Comparison of ENCODE assay signal across 15 mouse cellular contexts in the genomic region with DNA sequence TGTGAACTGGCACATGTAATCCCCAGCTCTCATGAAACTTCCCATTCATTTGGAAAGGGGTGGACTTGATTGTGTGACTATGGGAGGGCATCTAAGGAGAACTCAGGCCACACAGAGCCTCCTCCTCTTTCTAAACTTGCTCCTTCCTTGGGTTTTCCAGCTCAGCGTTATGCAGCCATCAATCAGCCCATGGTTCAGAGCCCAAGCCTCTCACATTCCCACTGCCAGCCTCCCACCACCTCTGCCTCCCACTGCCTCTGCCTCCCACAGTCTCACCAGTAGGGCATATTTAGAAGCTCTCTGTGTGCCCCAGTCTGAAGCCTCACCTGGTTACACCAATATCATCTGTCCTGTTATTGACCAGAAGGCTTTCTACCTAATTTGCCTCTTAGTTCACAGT.
"Had no signal": no experiment of that assay in that cellular context is flagged by ENCODE, and none has a peak within 500 bp of the region (broad histone marks: within the 10 kb centered on the region; RNA-seq: fewer than 3 reads in every experiment).

No protein-coding gene starts in this region.

- H3K4me2 ChIP-seq: neural tube, embryonic 15.5 days; stomach, embryonic 15.5 days had no signal

- H3K4me1 ChIP-seq: stomach, embryonic 15.5 days had no signal

- DNase-seq: retina, postnatal 1 day; right cerebral cortex, adult 18-20 months; right cerebral cortex, postnatal 14 days; right cerebral cortex, postnatal 25 days; right cerebral cortex, postnatal 4 days; spleen, adult 18-20 months; thymus, adult 18-20 months; thymus, adult 2 months; thymus, postnatal 14 days; thymus, postnatal 25 days; thymus, postnatal 36 days; thymus, postnatal 4 days had no signal

- H3K9ac ChIP-seq: neural tube, embryonic 15.5 days; stomach, embryonic 15.5 days had no signal

- H3K36me3 ChIP-seq: neural tube, embryonic 15.5 days; stomach, embryonic 15.5 days had no signal

- H3K9me3 ChIP-seq: neural tube, embryonic 15.5 days; stomach, embryonic 15.5 days had no signal

- H3K4me3 ChIP-seq: neural tube, embryonic 15.5 days; stomach, embryonic 15.5 days had no signal

- H3K27ac ChIP-seq: neural tube, embryonic 15.5 days; stomach, embryonic 15.5 days; stomach, postnatal 0 days had no signal
